Mouse (Mus musculus) stomach, embryonic 14.5 days (tissue): Measurements from ENCODE around the gene Tsc22d1. TPM values are rescaled to one million over a fixed set of nuclear protein-coding genes. Genes with fewer than 3 reads are reported as not detected.
A peak's percentile ranks its signal among the peaks of the same experiment; 100 is the strongest.

ENCODE experiments used
- ATAC-seq: fragments of 200-750 bp; cut with Nextera tagmentation; 2 replicates; pipeline ENCODE4 v1.8.0; 2017; ENCODE audit warnings: low read depth, moderate TSS enrichment; ENCODE audit not compliant: insufficient number of reproducible peaks, insufficient read depth, low FRiP score
- H3K27ac ChIP-seq: fragments of 300-500 bp; sonication (generic); 2 replicates; pipeline ENCODE4 v1.5.1; 2014; ENCODE audit warnings: mild to moderate bottlenecking, low read length, moderate library complexity, mixed read lengths
- H3K27me3 ChIP-seq: fragments of 300-500 bp; sonication (generic); 2 replicates; pipeline ENCODE4 v1.6.1; 2014; ENCODE audit warnings: low read length, control low read depth, mixed read lengths; ENCODE audit not compliant: control insufficient read depth, insufficient read depth
- H3K36me3 ChIP-seq: fragments of 300-500 bp; sonication (generic); 2 replicates; pipeline ENCODE4 v1.6.1; 2014; ENCODE audit warnings: mild to moderate bottlenecking, control low read depth, low read length, moderate library complexity, mixed read lengths; ENCODE audit not compliant: control insufficient read depth, insufficient read depth
- H3K4me1 ChIP-seq: fragments of 300-500 bp; sonication (generic); 2 replicates; pipeline ENCODE4 v1.6.1; 2014; ENCODE audit warnings: low read length, control low read depth, mixed read lengths; ENCODE audit not compliant: control insufficient read depth, insufficient read depth
- H3K4me2 ChIP-seq: fragments of 300-500 bp; sonication (generic); replicated peaks from 2 replicates; pipeline ENCODE4 v1.6.1; 2014; ENCODE audit warnings: low read depth, low read length, control low read depth
- H3K4me3 ChIP-seq: fragments of 300-500 bp; sonication (generic); 2 replicates; pipeline ENCODE4 v1.5.1; 2014; ENCODE audit warnings: low read depth, low read length, control low read depth
- H3K9ac ChIP-seq: fragments of 300-500 bp; sonication (generic); replicated peaks from 2 replicates; pipeline ENCODE4 v1.6.1; 2014; ENCODE audit warnings: low read depth, mild to moderate bottlenecking, control low read depth, low read length, moderate library complexity, mixed read lengths
- H3K9me3 ChIP-seq: fragments of 300-500 bp; sonication (generic); 2 replicates; pipeline ENCODE4 v1.6.1; 2016; ENCODE audit warnings: low read depth, low read length, control low read depth; ENCODE audit not compliant: control insufficient read depth
- WGBS: fragments of 180-500 bp; shearing (Covaris S2); extraction: QIAGEN DNeasy Blood & Tissue Kit; methylation state at CpG from one replicate; pipeline ENCODE4 v1.1.7; 2014; 5-methylcytosine and 5-hydroxymethylcytosine counted together
- polyA plus RNA-seq: library from polyadenylated mRNA; unstranded; fragments of >200 nt; fragmentation: Nextera tagmentation; extraction: Ambion mirVana; gene quantifications from 2 replicates; pipeline ENCODE4 v1.2.1, GENCODE M21; 2014

The Tsc22d1 gene
- polyA plus RNA-seq, 1 experiment from 2014 or later: 656 TPM

GRCm38 (mm10) chr14:76555263-76556030 is 140.7 kb downstream of the Tsc22d1 start:
- Histone ChIP-seq H3K4me2 (peak overlapping the region; percentile 91), H3K9me3 (no peaks in the 10 kb centered on the region), H3K4me3 (peak overlapping the region; percentile 61), H3K4me1 (peaks cover 11% of the 10 kb centered on the region; the same call in 1 of the 2 replicates), H3K27me3 (no peaks in the 10 kb centered on the region), H3K36me3 (no peaks in the 10 kb centered on the region), H3K27ac (peak overlapping the region; percentile 72; the same call in 1 of the 2 replicates), H3K9ac (0 out of 2 replicates have a peak overlapping the region, but pooled peaks have one; percentile 53)
- WGBS: 40% methylated on average over 18 of the region's 18 CpGs
- no peak for ATAC-seq

- peak; percentile 68 for ATAC-seq
- H3K4me2 ChIP-seq: peak overlapping the region; percentile 91
- H3K27ac ChIP-seq: peak overlapping the region; percentile 72; the same call in 1 of the 2 replicates
- H3K4me3 ChIP-seq: peak overlapping the region; percentile 61
- H3K27me3 ChIP-seq: no peaks in the 10 kb centered on the region
- no peaks in the 10 kb centered on the region for H3K36me3 ChIP-seq
- peak overlapping the region; percentile 53 for H3K9ac ChIP-seq
- under 1% methylated on average over 65 of the region's 67 CpGs for WGBS
- no peaks in the 10 kb centered on the region for H3K9me3 ChIP-seq
- H3K4me1 ChIP-seq: peaks cover 11% of the 10 kb centered on the region; the same call in 1 of the 2 replicates
Measured at GRCm38 (mm10) chr14:76556031-76556851, 141.5 kb downstream of the Tsc22d1 start.

DNA sequence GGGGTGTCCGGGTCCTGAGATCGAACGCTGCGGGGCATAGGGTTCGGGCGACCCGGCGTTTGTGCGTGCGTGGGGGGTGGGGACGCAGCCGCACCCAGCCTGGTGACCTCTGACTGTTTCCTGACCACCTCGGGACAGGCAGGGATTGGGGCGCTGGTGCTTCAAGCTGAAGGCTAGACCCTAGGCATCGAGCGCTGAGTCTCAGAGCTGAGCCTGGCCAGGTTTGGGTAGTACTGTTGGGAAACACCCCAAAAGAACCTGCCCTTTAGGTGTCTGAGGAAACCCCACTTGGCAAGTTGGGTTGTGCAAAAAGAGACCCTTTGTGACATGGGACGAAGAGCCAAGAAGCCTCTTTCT is 142.1 kb downstream of the Tsc22d1 start, which contains the start of gene Serp2:
Gene Serp2, minus strand, starts transcription at position 38 of the 357 bp plus-strand sequence.
- 10% methylated on average over 17 of the region's 17 CpGs for WGBS
- Histone ChIP-seq H3K36me3 (no peaks in the 10 kb centered on the region), H3K4me3 (peak within 1 kb of the TSS; percentile 61), H3K9me3 (no peaks in the 10 kb centered on the region), H3K27ac (peak within 1 kb of the TSS; percentile 72; the same call in 1 of the 2 replicates), H3K4me2 (peak within 1 kb of the TSS; percentile 91), H3K27me3 (no peaks in the 10 kb centered on the region), H3K4me1 (peaks cover 11% of the 10 kb centered on the region; the same call in 1 of the 2 replicates), H3K9ac (peak within 1 kb of the TSS; percentile 53)
- no peak for ATAC-seq

Other genes starting within 250 kb of the Tsc22d1 start
- 12.3 and 12.7 TPM in 2 replicates for gene Serp2, start 141.9 kb downstream of the Tsc22d1 start, polyA plus RNA-seq